Mouse (Mus musculus): ENCODE results near the gene Sox8. TPM values are rescaled to one million over a fixed set of nuclear protein-coding genes. Genes with fewer than 3 reads are reported as not detected.

Gene Sox8
- total and polyA plus RNA-seq, 3 experiments, result not detected

DNA sequence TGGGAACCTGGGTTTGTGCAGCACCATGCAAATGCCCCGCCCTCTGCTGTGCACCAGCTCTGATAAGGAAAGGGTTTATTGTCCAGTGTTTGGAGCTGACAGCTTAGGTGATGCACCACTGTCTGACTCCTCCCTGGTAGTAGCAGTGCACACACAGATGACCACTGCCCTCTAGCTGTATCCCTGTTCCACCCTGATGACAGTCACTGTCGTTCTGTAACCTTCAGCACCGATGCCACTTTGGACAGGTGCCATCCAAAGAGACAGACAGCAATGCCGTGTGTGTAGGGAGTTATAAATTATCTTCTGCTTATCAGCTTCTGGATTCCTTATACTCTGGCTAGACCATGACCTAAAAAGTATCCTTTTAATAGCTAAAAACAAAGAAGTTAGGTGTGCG, 25.0 kb upstream of the Sox8 start:
- no peak overlapping the region for H3K27ac ChIP-seq (ENCODE audit: control insufficient read depth, low read depth, low read length)
- no peaks in the 10 kb centered on the region for H3K9me3 ChIP-seq (replicated peaks; ENCODE audit: insufficient read depth, low read length)
- H3K4me3 ChIP-seq (ENCODE audit: control insufficient read depth in 1 of 2, insufficient read depth in 1 of 2, low read depth in 2 of 2, low read length in 2 of 2), result no peak overlapping the region
- DNase-seq (ENCODE audit: low read depth, low spot score), result no peak
- no peaks in the 10 kb centered on the region for H3K4me1 ChIP-seq (ENCODE audit: control insufficient read depth in 1 of 2, insufficient read depth in 2 of 2, low read length in 2 of 2)
- no peaks in the 10 kb centered on the region for H3K27me3 ChIP-seq (ENCODE audit: control insufficient read depth in 1 of 2, insufficient read depth in 2 of 2, low read length in 2 of 2)
- H3K79me2 ChIP-seq (ENCODE audit: control insufficient read depth, insufficient read depth, low read length, poor library complexity), result no peaks in the 10 kb centered on the region
- TF ChIP-seq MAFK (IDR thresholded peaks at IDR 0.05; ENCODE audit: borderline replicate concordance, low read depth, low read length) (no peak), USF1 (IDR thresholded peaks at IDR 0.05; ENCODE audit: low read depth, low read length) (no peak), GATA1 (IDR thresholded peaks at IDR 0.05; ENCODE audit: low read depth, low read length) (no peak), CTCF (IDR thresholded peaks at IDR 0.05 in 2 of 3, conservative IDR thresholded peaks at IDR 0.05 in 1 of 3; ENCODE audit: control insufficient read depth in 1 of 3, insufficient read depth in 1 of 3, low read depth in 2 of 3, low read length in 3 of 3, poor library complexity in 1 of 3, severe bottlenecking in 1 of 3) (no peak), RCOR1 (IDR thresholded peaks at IDR 0.05; ENCODE audit: low read depth, low read length) (no peak), ETS1 (IDR thresholded peaks at IDR 0.05; ENCODE audit: low read depth, low read length) (no peak), MYC (IDR thresholded peaks at IDR 0.05; ENCODE audit: low read depth, low read length) (no peak), MEF2A (IDR thresholded peaks at IDR 0.05; ENCODE audit: extremely low read depth, insufficient replicate concordance, low read depth, low read length, poor library complexity, severe bottlenecking) (no peak)
- no peaks in the 10 kb centered on the region; a peak in 1 of 4 replicates for H3K36me3 ChIP-seq (ENCODE audit: control insufficient read depth in 1 of 2, insufficient read depth in 2 of 2, low read length in 2 of 2)
- H3K9ac ChIP-seq (ENCODE audit: control insufficient read depth, low read depth, low read length, poor library complexity, severe bottlenecking), result no peak overlapping the region

DNA sequence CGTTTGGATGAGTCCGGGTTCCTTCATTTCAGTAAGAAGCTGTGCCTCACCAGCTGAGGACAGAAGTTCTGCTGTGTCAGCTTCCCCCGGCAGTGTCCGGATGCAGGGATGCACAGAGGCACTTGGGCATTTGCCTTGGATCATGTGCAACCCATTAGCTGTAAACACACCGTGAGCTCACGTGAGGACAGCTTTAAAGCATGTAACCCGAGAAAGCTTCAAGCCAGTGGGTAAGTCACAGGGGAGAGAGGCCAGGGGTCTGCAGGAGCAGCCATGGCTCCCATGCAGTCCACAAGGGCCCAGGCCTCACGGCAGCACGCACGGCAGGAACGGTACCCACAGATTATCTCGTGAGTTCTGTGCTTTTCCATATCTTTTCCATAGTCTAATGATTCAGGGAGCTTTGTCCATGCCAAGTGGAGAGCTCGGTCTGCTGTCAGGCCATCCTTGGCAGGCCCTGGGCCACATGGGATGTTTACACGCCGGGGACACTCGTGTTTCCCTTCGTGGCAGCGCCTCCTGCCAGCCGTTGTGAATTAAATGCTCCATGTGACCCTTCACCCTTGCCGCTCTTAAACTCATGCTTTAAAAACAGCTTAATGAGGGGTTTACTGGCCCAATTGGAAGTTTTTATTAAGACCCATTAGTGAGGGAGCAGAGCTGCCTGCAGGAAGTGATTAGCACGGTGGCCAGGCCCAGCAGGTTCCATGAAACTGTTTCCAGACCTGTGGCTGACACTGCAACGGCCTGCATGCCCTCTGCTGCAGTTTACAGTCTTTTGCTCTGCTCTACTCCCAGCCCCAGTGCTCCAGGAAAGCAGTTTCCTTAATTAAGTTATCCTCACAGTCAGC, 23.1 kb upstream of the Sox8 start:
- Histone ChIP-seq H3K27me3 (ENCODE audit: control insufficient read depth in 1 of 2, insufficient read depth in 2 of 2, low read length in 2 of 2) (no peaks in the 10 kb centered on the region), H3K36me3 (ENCODE audit: control insufficient read depth in 1 of 2, insufficient read depth in 2 of 2, low read length in 2 of 2) (no peaks in the 10 kb centered on the region; a peak in 1 of 4 replicates), H3K4me3 (ENCODE audit: control insufficient read depth in 1 of 2, insufficient read depth in 1 of 2, low read depth in 2 of 2, low read length in 2 of 2) (no peak overlapping the region), H3K27ac (ENCODE audit: control insufficient read depth, low read depth, low read length) (no peak overlapping the region), H3K79me2 (ENCODE audit: control insufficient read depth, insufficient read depth, low read length, poor library complexity) (no peaks in the 10 kb centered on the region), H3K4me1 (ENCODE audit: control insufficient read depth in 1 of 2, insufficient read depth in 2 of 2, low read length in 2 of 2) (no peaks in the 10 kb centered on the region), H3K9me3 (replicated peaks; ENCODE audit: insufficient read depth, low read length) (no peaks in the 10 kb centered on the region), H3K9ac (ENCODE audit: control insufficient read depth, low read depth, low read length, poor library complexity, severe bottlenecking) (no peak overlapping the region)
- DNase-seq (ENCODE audit: low read depth, low spot score), result no peak
- no peak for TF ChIP-seq ETS1 (IDR thresholded peaks at IDR 0.05; ENCODE audit: low read depth, low read length)
- no peak for TF ChIP-seq EP300 (IDR thresholded peaks at IDR 0.05; ENCODE audit: low read depth in 1 of 2, low read length in 2 of 2)
- no peak for TF ChIP-seq ZKSCAN1 (IDR thresholded peaks at IDR 0.05; ENCODE audit: low read depth, low read length)

DNA sequence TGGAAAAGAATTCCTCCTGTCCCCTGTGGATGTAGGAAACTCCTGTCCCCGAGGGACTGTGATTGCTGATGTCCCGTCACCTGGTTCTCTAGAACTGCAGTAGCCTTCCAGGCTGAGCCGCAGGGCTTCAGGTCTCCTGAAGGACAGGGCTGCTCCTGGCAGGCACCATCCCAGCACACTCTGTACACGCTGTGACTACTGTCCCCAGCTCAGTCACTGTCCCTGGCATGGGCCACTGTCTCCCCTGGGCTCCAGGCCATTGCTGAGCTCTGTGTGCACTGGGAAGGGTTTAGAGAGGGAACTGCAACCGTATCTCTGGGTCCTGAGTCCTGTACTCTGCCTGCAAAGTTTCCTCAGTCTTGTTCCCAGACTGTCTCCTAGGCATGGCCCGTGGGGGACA, 21.9 kb upstream of the Sox8 start:
- H3K9ac ChIP-seq (ENCODE audit: control insufficient read depth, low read depth, low read length, poor library complexity, severe bottlenecking), result no peak overlapping the region
- H3K4me1 ChIP-seq (ENCODE audit: control insufficient read depth in 1 of 2, insufficient read depth in 2 of 2, low read length in 2 of 2), result no peaks in the 10 kb centered on the region
- no peaks in the 10 kb centered on the region for H3K79me2 ChIP-seq (ENCODE audit: control insufficient read depth, insufficient read depth, low read length, poor library complexity)
- no peaks in the 10 kb centered on the region for H3K9me3 ChIP-seq (replicated peaks; ENCODE audit: insufficient read depth, low read length)
- no peaks in the 10 kb centered on the region for H3K27me3 ChIP-seq (ENCODE audit: control insufficient read depth in 1 of 2, insufficient read depth in 2 of 2, low read length in 2 of 2)
- no peaks in the 10 kb centered on the region; a peak in 1 of 4 replicates for H3K36me3 ChIP-seq (ENCODE audit: control insufficient read depth in 1 of 2, insufficient read depth in 2 of 2, low read length in 2 of 2)
- TF ChIP-seq JUND (IDR thresholded peaks at IDR 0.05; ENCODE audit: low read depth, low read length), result no peak
- no peak for DNase-seq (ENCODE audit: low read depth, low spot score)
- H3K27ac ChIP-seq (ENCODE audit: control insufficient read depth, low read depth, low read length), result no peak overlapping the region
- H3K4me3 ChIP-seq (ENCODE audit: control insufficient read depth in 1 of 2, insufficient read depth in 1 of 2, low read depth in 2 of 2, low read length in 2 of 2), result no peak overlapping the region
